Mouse (Mus musculus) lung, embryonic 16.5 days (tissue): ENCODE data around the gene Prr14. TPM values are rescaled to one million over a fixed set of nuclear protein-coding genes. Genes with fewer than 3 reads are reported as not detected.
"Not testable (repeated sequence)": the region's sequence is repeated elsewhere in the genome, so short reads cannot be mapped to it uniquely, and the experiment has no call there.

Source experiments
- ATAC-seq: fragments of 200-750 bp; cut with Nextera tagmentation; 2 replicates; pipeline ENCODE4 v1.8.0; 2017; ENCODE audit warnings: low read depth, mild to moderate bottlenecking, moderate library complexity
- H3K27ac ChIP-seq: fragments of 300-500 bp; sonication (generic); 2 replicates; pipeline ENCODE4 v1.5.1; 2014; ENCODE audit warnings: mild to moderate bottlenecking, control low read depth, low read length
- H3K27me3 ChIP-seq: fragments of 300-500 bp; sonication (generic); 2 replicates; pipeline ENCODE4 v1.6.1; 2014; ENCODE audit warnings: low read depth, low read length, mixed read lengths; ENCODE audit not compliant: control insufficient read depth, insufficient read depth
- H3K36me3 ChIP-seq: fragments of 300-500 bp; sonication (generic); 2 replicates; pipeline ENCODE4 v1.6.1; 2014; ENCODE audit warnings: low read length; ENCODE audit not compliant: control insufficient read depth, insufficient read depth
- H3K4me1 ChIP-seq: fragments of 300-500 bp; sonication (generic); replicated peaks from 2 replicates; pipeline ENCODE4 v1.6.1; 2014; ENCODE audit warnings: low read length, mixed read lengths; ENCODE audit not compliant: control insufficient read depth, insufficient read depth
- H3K4me2 ChIP-seq: fragments of 300-500 bp; sonication (generic); 2 replicates; pipeline ENCODE4 v1.6.1; 2014; ENCODE audit warnings: low read depth, low read length, control low read depth
- H3K4me3 ChIP-seq: fragments of 300-500 bp; sonication (generic); 2 replicates; pipeline ENCODE4 v1.5.1; 2014; ENCODE audit warnings: mild to moderate bottlenecking, low read length, control low read depth
- H3K9ac ChIP-seq: fragments of 300-500 bp; sonication (generic); 2 replicates; pipeline ENCODE4 v1.6.1; 2014; ENCODE audit warnings: low read length, control low read depth
- H3K9me3 ChIP-seq: fragments of 300-500 bp; sonication (generic); 2 replicates; pipeline ENCODE4 v1.6.1; 2016; ENCODE audit warnings: low read length; ENCODE audit not compliant: control insufficient read depth
- WGBS: fragments of 180-500 bp; shearing (Covaris S2); extraction: QIAGEN DNeasy Blood & Tissue Kit; methylation state at CpG from one replicate; pipeline ENCODE4 v1.1.7; 2014; 5-methylcytosine and 5-hydroxymethylcytosine counted together
- polyA plus RNA-seq: library from polyadenylated mRNA; unstranded; fragments of >200 nt; fragmentation: Nextera tagmentation; extraction: Ambion mirVana; gene quantifications from 2 replicates; pipeline ENCODE4 v1.2.1, GENCODE M21; 2015

Prr14 gene
- polyA plus RNA-seq, 1 experiment from 2014 or later, result 43.3 TPM

GRCm38 (mm10) chr7:127476855-127477254 lies 17.4 kb downstream of the Prr14 start:
- Histone ChIP-seq H3K9ac (peak overlapping the region; percentile 59), H3K9me3 (no peaks in the 10 kb centered on the region), H3K4me3 (peak overlapping the region; percentile 98), H3K36me3 (peaks cover 26% of the 10 kb centered on the region), H3K4me1 (peaks cover 30% of the 10 kb centered on the region), H3K27ac (peak overlapping the region; percentile 99), H3K27me3 (no peaks in the 10 kb centered on the region), H3K4me2 (peak overlapping the region; percentile 61)
- WGBS, result 59% methylated on average over 4 of the region's 4 CpGs
- ATAC-seq, result no peak

- ATAC-seq, result peak; percentile 92
- H3K27ac ChIP-seq, result peak overlapping the region; percentile 99
- H3K27me3 ChIP-seq, result no peaks in the 10 kb centered on the region
- H3K4me2 ChIP-seq, result peak overlapping the region; percentile 91
- peaks cover 34% of the 10 kb centered on the region for H3K36me3 ChIP-seq
- peaks cover 21% of the 10 kb centered on the region for H3K4me1 ChIP-seq
- WGBS, result under 1% methylated on average over 50 of the region's 50 CpGs
- peak overlapping the region; percentile 98 for H3K4me3 ChIP-seq
- no peaks in the 10 kb centered on the region for H3K9me3 ChIP-seq
- peak overlapping the region; percentile 95 for H3K9ac ChIP-seq
Observed at GRCm38 (mm10) chr7:127477687-127478634, 18.6 kb downstream of the Prr14 start.

GRCm38 (mm10) chr7:127478635-127479317 lies 19.4 kb downstream of the Prr14 start, which contains the start of gene Fbrs:
Gene Fbrs (plus strand): TSS chr7:127479199.
- no peaks in the 10 kb centered on the region for H3K27me3 ChIP-seq
- H3K27ac ChIP-seq, result peak within 1 kb of the TSS; percentile 99
- peak within 1 kb of the TSS; percentile 91 for H3K4me2 ChIP-seq
- peak within 1 kb of the TSS; percentile 98 for H3K4me3 ChIP-seq
- peaks cover 38% of the 10 kb centered on the region for H3K36me3 ChIP-seq
- H3K9ac ChIP-seq, result peak within 1 kb of the TSS; percentile 95
- under 1% methylated on average over 56 of the region's 62 CpGs for WGBS
- H3K4me1 ChIP-seq, result peaks cover 21% of the 10 kb centered on the region
- ATAC-seq, result peak; percentile 84
- no peaks in the 10 kb centered on the region for H3K9me3 ChIP-seq

GRCm38 (mm10) chr7:127479318-127480225 lies 20.2 kb downstream of the Prr14 start:
- peak overlapping the region; percentile 91 for H3K4me2 ChIP-seq
- H3K4me3 ChIP-seq, result peak overlapping the region; percentile 98
- peak overlapping the region; percentile 95 for H3K9ac ChIP-seq
- peak overlapping the region; percentile 99 for H3K27ac ChIP-seq
- 2% methylated on average over 44 of the region's 48 CpGs for WGBS
- H3K4me1 ChIP-seq, result peaks cover 21% of the 10 kb centered on the region
- H3K27me3 ChIP-seq, result no peaks in the 10 kb centered on the region
- H3K36me3 ChIP-seq, result peaks cover 35% of the 10 kb centered on the region
- H3K9me3 ChIP-seq, result no peaks in the 10 kb centered on the region
- no peak for ATAC-seq

GRCm38 (mm10) chr7:127480321-127480720 lies 20.9 kb downstream of the Prr14 start:
- 52% methylated on average over 2 of the region's 2 CpGs for WGBS
- peak overlapping the region; percentile 98 for H3K4me3 ChIP-seq
- no peak for ATAC-seq
- peaks cover 36% of the 10 kb centered on the region for H3K36me3 ChIP-seq
- H3K9me3 ChIP-seq, result no peaks in the 10 kb centered on the region
- peak overlapping the region; percentile 95 for H3K9ac ChIP-seq
- H3K27me3 ChIP-seq, result no peaks in the 10 kb centered on the region
- H3K4me2 ChIP-seq, result peak overlapping the region; percentile 91
- no peak overlapping the region for H3K27ac ChIP-seq
- peaks cover 21% of the 10 kb centered on the region for H3K4me1 ChIP-seq

GRCm38 (mm10) chr7:127485416-127485815 lies 26.0 kb downstream of the Prr14 start:
- Histone ChIP-seq H3K36me3 (peaks cover 61% of the 10 kb centered on the region), H3K9me3 (no peaks in the 10 kb centered on the region), H3K9ac (no peak overlapping the region), H3K27ac (no peak overlapping the region), H3K4me3 (no peak overlapping the region), H3K4me1 (peaks cover 5% of the 10 kb centered on the region), H3K27me3 (no peaks in the 10 kb centered on the region), H3K4me2 (no peak overlapping the region)
- WGBS, result 83% methylated on average over 5 of the region's 5 CpGs
- ATAC-seq, result no peak

- WGBS, result 70% methylated on average over 4 of the region's 5 CpGs
- not testable (repeated sequence) for H3K4me2 ChIP-seq, H3K9me3 ChIP-seq, ATAC-seq, H3K27me3 ChIP-seq, H3K9ac ChIP-seq, H3K4me3 ChIP-seq, H3K4me1 ChIP-seq, H3K27ac ChIP-seq
- peaks cover 63% of the 10 kb centered on the region for H3K36me3 ChIP-seq
Observed at GRCm38 (mm10) chr7:127488364-127488763, 29.0 kb downstream of the Prr14 start.

GRCm38 (mm10) chr7:127489982-127490381 lies 30.6 kb downstream of the Prr14 start:
- no peak for ATAC-seq
- Histone ChIP-seq H3K27me3 (no peaks in the 10 kb centered on the region), H3K9me3 (no peaks in the 10 kb centered on the region), H3K36me3 (peaks cover 56% of the 10 kb centered on the region), H3K9ac (no peak overlapping the region), H3K4me3 (no peak overlapping the region), H3K4me2 (no peak overlapping the region), H3K4me1 (no peaks in the 10 kb centered on the region), H3K27ac (no peak overlapping the region)
- WGBS, result 87% methylated on average over 7 of the region's 7 CpGs
